Mouse (Mus musculus): Measurements from ENCODE around the gene Arhgef33.

GRCm38 (mm10) chr17:80385671-80386070 lies 78.5 kb downstream of the Arhgef33 start:
- TF ChIP-seq CTCF (IDR thresholded peaks at IDR 0.05; ENCODE audit: low read depth, low read length) (no peak), POLR2A (IDR thresholded peaks at IDR 0.05; ENCODE audit: insufficient read depth, low read length) (no peak)

Data from ES-Bruce4 (cell line).